Mouse (Mus musculus) liver, adult 2 months (tissue): ENCODE measurements around the gene Fgr. TPM values are rescaled to one million over a fixed set of nuclear protein-coding genes. Genes with fewer than 3 reads are reported as not detected.
A peak's percentile ranks its signal among the peaks of the same experiment; 100 is the strongest.

ENCODE experiments used
- DNase-seq: peaks from one replicate; pipeline ENCODE4 v3.0.0-alpha.2; 2011; ENCODE audit warnings: low read depth, low spot score; ENCODE audit errors: extremely low read depth
- H3K27ac ChIP-seq: fragments of 200-500 bp; replicated peaks from 2 replicates; pipeline ENCODE4 v1.5.1; 2012; ENCODE audit warnings: low read depth, mild to moderate bottlenecking, control low read depth, inconsistent platforms, low read length; ENCODE audit not compliant: insufficient read depth
- H3K27me3 ChIP-seq: fragments of 200-500 bp; 2 replicates; pipeline ENCODE4 v1.6.1; 2012; ENCODE audit warnings: mild to moderate bottlenecking, moderate library complexity, low read length, inconsistent platforms; ENCODE audit not compliant: control insufficient read depth, insufficient read depth
- H3K36me3 ChIP-seq: fragments of 200-500 bp; 2 replicates; pipeline ENCODE4 v1.6.1; 2012; ENCODE audit warnings: low read length, inconsistent platforms; ENCODE audit not compliant: control insufficient read depth, insufficient read depth
- H3K4me1 ChIP-seq: fragments of 200-500 bp; 2 replicates; pipeline ENCODE4 v1.6.1; 2011; ENCODE audit warnings: low read length; ENCODE audit not compliant: control insufficient read depth, insufficient read depth
- H3K4me3 ChIP-seq: fragments of 200-500 bp; 2 replicates; pipeline ENCODE4 v1.5.1; 2011; ENCODE audit warnings: low read depth, mild to moderate bottlenecking, control low read depth, low read length, moderate library complexity; ENCODE audit not compliant: insufficient read depth
- H3K79me2 ChIP-seq: fragments of 200-500 bp; 2 replicates; pipeline ENCODE4 v1.6.1; 2012; ENCODE audit warnings: inconsistent platforms, mild to moderate bottlenecking, low read length, moderate library complexity; ENCODE audit not compliant: control insufficient read depth, insufficient read depth
- H3K9ac ChIP-seq: fragments of 200-500 bp; 2 replicates; pipeline ENCODE4 v1.6.1; 2012; ENCODE audit warnings: low read depth, mild to moderate bottlenecking, control low read depth, inconsistent platforms, low read length
- CTCF ChIP-seq: fragments of 200-500 bp; IDR thresholded peaks from 2 replicates; pipeline ENCODE4 v1.5.1; 2011; ENCODE audit warnings: low read depth, low read length, control low read depth
- POLR2A ChIP-seq: fragments of 200-500 bp; IDR thresholded peaks from 2 replicates; pipeline ENCODE4 v1.6.1; 2011; ENCODE audit warnings: low read length, control low read depth; ENCODE audit not compliant: insufficient read depth; ENCODE audit errors: extremely low read depth
- WGBS: fragments of 180-500 bp; shearing (Covaris S2); methylation state at CpG from one replicate; pipeline ENCODE4 v1.1.7; 2018; 5-methylcytosine and 5-hydroxymethylcytosine counted together
- polyA plus RNA-seq: library from polyadenylated mRNA; depleted of rRNA; stranded (reverse); fragments of >200 nt; gene quantifications from 2 replicates; pipeline ENCODE4 v1.2.3, GENCODE M21; 2012; rRNA removed
- total RNA-seq: library from RNA; depleted of rRNA; stranded (reverse); fragments of >200 nt; gene quantifications from 2 replicates; pipeline ENCODE4 v1.2.3, GENCODE M21; 2014; rRNA removed

Fgr gene
- total and polyA plus RNA-seq, 2 experiments, result 1.3 to 1.6 TPM

GRCm38 (mm10) chr4:133047353-133048105 is 73.6 kb downstream of the Fgr start:
- peaks cover 48% of the 10 kb centered on the region for H3K79me2 ChIP-seq
- no peaks in the 10 kb centered on the region for H3K36me3 ChIP-seq
- no peaks in the 10 kb centered on the region for H3K27me3 ChIP-seq
- no peak overlapping the region for H3K4me3 ChIP-seq
- no peak for TF ChIP-seq CTCF
- no peak for TF ChIP-seq POLR2A
- no peak for DNase-seq
- peaks cover 24% of the 10 kb centered on the region for H3K4me1 ChIP-seq
- no peak overlapping the region for H3K27ac ChIP-seq
- WGBS, result 66% methylated on average over 16 of the region's 16 CpGs
- no peak overlapping the region for H3K9ac ChIP-seq

DNA sequence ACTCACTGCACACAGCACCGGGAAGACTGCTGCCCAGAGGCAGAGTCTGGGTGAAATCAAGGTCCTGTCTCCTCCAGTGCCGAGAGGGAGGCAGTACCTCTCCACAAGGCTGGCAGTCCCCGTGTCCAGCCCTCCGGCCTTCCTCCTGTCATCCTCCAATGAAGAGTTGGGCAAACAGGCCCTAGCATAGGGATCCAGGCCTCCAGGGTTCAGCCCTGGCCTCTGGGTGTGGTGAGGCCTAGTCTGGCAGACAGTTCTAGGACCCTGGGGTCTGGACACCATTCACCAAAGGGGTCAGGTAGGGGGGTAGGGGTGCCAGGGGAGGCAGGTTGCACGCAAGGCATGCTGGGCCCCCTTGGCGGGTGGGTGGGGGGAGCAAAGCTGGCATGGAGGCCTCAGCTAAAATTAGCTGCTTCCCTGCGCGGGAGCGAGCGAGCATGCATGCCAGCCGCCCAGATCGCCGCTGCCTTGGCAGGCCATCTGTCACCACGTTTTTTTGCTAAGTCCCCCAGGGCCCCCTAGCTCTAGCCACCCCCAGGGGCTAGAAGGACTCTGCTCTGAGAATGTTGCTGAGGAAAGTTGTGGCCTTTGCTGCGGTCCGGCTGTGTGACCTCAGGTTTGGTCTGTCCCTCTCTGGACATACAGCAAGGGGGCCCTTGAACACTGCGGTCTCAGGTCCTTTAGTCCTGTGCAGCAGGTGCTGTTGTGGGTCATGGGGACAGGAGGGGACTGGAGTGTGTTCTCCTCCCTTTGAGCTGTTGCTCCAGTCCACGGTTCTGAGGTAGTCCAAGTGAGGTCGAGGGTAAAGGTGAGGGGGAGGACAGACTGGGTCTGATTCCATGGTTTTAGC is 75.4 kb downstream of the Fgr start:
- Histone ChIP-seq H3K79me2 (peaks cover 41% of the 10 kb centered on the region), H3K36me3 (no peaks in the 10 kb centered on the region), H3K9ac (peak overlapping the region; percentile 16), H3K4me1 (peaks cover 24% of the 10 kb centered on the region), H3K4me3 (no peak overlapping the region), H3K27me3 (no peaks in the 10 kb centered on the region), H3K27ac (peak overlapping the region; percentile 49)
- DNase-seq, result peak; percentile 62
- no peak for TF ChIP-seq POLR2A
- no peak for TF ChIP-seq CTCF
- 69% methylated on average over 19 of the region's 19 CpGs for WGBS

DNA sequence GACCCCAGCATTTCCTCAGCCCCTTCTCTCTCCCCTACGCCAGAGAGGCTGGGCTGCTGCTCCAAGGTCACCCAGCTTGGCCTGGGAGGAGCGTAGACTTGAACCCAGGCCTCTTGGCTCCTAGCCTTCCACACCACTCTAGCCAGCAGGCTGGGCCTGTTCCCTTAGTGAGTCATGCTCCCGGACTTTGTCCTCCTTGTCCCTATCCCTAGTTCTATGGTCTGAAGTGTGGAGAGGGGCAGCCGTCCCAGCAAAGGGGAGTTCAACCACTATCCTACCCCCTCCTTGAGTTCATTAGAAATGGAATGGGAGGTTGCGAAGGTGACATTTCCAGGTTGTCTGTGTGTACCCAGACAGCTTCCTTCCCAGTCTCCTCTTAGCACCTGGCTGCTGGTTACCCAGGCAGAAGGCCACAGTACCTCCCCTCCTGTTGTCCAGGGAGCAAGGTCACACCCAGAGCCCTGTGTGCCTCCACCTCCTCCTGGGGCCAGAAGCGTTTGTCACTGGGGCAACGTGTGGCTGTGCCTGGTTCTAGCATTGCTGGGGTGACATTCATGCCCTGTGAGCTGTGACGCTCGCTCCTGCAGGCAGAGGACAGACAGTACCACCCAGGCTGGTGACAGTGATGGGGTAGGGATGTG is 76.4 kb downstream of the Fgr start:
- 24% methylated on average over 9 of the region's 9 CpGs for WGBS
- H3K4me1 ChIP-seq, result peaks cover 23% of the 10 kb centered on the region
- H3K36me3 ChIP-seq, result no peaks in the 10 kb centered on the region
- peak overlapping the region; percentile 65 for H3K27ac ChIP-seq
- peak; percentile 91 for DNase-seq
- H3K79me2 ChIP-seq, result peaks cover 32% of the 10 kb centered on the region
- H3K27me3 ChIP-seq, result no peaks in the 10 kb centered on the region
- H3K4me3 ChIP-seq, result no peak overlapping the region
- TF ChIP-seq POLR2A (no peak), CTCF (no peak)
- H3K9ac ChIP-seq, result peak overlapping the region; percentile 10

- Histone ChIP-seq H3K4me3 (no peak overlapping the region), H3K27ac (peak overlapping the region; percentile 65), H3K4me1 (peaks cover 28% of the 10 kb centered on the region), H3K36me3 (no peaks in the 10 kb centered on the region), H3K9ac (peak overlapping the region; percentile 10; the same call in 1 of the 2 replicates), H3K79me2 (peaks cover 26% of the 10 kb centered on the region), H3K27me3 (no peaks in the 10 kb centered on the region)
- 84% methylated on average over 6 of the region's 6 CpGs for WGBS
- no peak for DNase-seq
- TF ChIP-seq POLR2A, result no peak
- no peak for TF ChIP-seq CTCF
Measured at GRCm38 (mm10) chr4:133050837-133051549, 77.1 kb downstream of the Fgr start.

DNA sequence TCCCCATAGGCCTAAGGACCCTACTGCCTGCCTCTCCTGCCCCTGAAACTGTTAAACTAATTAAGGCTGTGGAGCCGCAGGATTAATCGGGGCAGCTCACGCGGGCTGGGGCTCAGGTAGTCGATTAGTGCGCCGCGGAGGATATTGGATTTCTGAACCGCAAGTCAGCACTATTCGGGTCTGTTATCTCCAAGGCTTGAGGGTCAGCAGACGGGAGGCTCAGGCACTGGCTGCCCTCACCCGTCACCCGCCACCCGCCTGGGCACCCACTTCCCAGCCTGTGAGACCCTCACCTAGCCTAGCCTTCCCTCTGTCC is 77.6 kb downstream of the Fgr start:
- H3K4me1 ChIP-seq, result peaks cover 29% of the 10 kb centered on the region
- TF ChIP-seq CTCF, result no peak
- no peak for TF ChIP-seq POLR2A
- no peaks in the 10 kb centered on the region for H3K27me3 ChIP-seq
- H3K79me2 ChIP-seq, result peaks cover 24% of the 10 kb centered on the region
- no peak for DNase-seq
- no peak overlapping the region for H3K27ac ChIP-seq
- H3K4me3 ChIP-seq, result no peak overlapping the region
- H3K36me3 ChIP-seq, result no peaks in the 10 kb centered on the region
- no peak overlapping the region for H3K9ac ChIP-seq
- WGBS, result 62% methylated on average over 14 of the region's 14 CpGs

Other genes with a start within 250 kb of the Fgr start
- 3.0 and 6.1 TPM in 2 replicates for gene Xkr8, start 241.5 kb upstream of the Fgr start, total RNA-seq
- gene Xkr8, start 241.5 kb upstream of the Fgr start, polyA plus RNA-seq, result 5.9 and 10.1 TPM in 2 replicates
- 0.34 and 0.65 TPM in 2 replicates for gene Smpdl3b, start 216.8 kb upstream of the Fgr start, total RNA-seq
- 0.16 and 0.34 TPM in 2 replicates for gene Smpdl3b, start 216.8 kb upstream of the Fgr start, polyA plus RNA-seq
- gene Rpa2, start 205.8 kb upstream of the Fgr start, total RNA-seq, result 6.6 and 8.1 TPM in 2 replicates
- gene Rpa2, start 205.8 kb upstream of the Fgr start, polyA plus RNA-seq, result 9.2 and 11.1 TPM in 2 replicates
- gene Themis2, start 177.7 kb upstream of the Fgr start, total RNA-seq, result 2.5 and 3.0 TPM in 2 replicates
- gene Themis2, start 177.7 kb upstream of the Fgr start, polyA plus RNA-seq, result 1.3 and 3.1 TPM in 2 replicates
- 9.3 and 9.8 TPM in 2 replicates for gene Ppp1r8, start 130.9 kb upstream of the Fgr start, total RNA-seq
- gene Ppp1r8, start 130.9 kb upstream of the Fgr start, polyA plus RNA-seq, result 9.3 and 10.9 TPM in 2 replicates
- 13.6 and 15.2 TPM in 2 replicates for gene Stx12, start 89.6 kb upstream of the Fgr start, total RNA-seq
- gene Stx12, start 89.6 kb upstream of the Fgr start, polyA plus RNA-seq, result 5.7 and 6.9 TPM in 2 replicates
- 11.3 and 11.6 TPM in 2 replicates for gene Fam76a, start 51.5 kb upstream of the Fgr start, total RNA-seq
- gene Fam76a, start 51.5 kb upstream of the Fgr start, polyA plus RNA-seq, result 4.9 and 5.8 TPM in 2 replicates
- gene Ahdc1, start 37.2 kb downstream of the Fgr start, total RNA-seq, result 2.4 and 4.1 TPM in 2 replicates
- gene Ahdc1, start 37.2 kb downstream of the Fgr start, polyA plus RNA-seq, result 8.7 and 8.8 TPM in 2 replicates
- 6.0 and 10.7 TPM in 2 replicates for gene Wasf2, start 156.4 kb downstream of the Fgr start, total RNA-seq
- gene Wasf2, start 156.4 kb downstream of the Fgr start, polyA plus RNA-seq, result 12.3 and 17.0 TPM in 2 replicates
- not detected in 2 replicates for gene Cd164l2, start 238.0 kb downstream of the Fgr start, total RNA-seq
- not detected in 2 replicates for gene Cd164l2, start 238.0 kb downstream of the Fgr start, polyA plus RNA-seq
- not detected in 2 replicates for gene Gpr3, start 238.4 kb downstream of the Fgr start, total RNA-seq
- 0.07 TPM in 1 of 2 replicates, not detected in the other for gene Gpr3, start 238.4 kb downstream of the Fgr start, polyA plus RNA-seq